Mouse (Mus musculus) MEL (cell line): ENCODE data around the gene Ifi35. TPM values are rescaled to one million over a fixed set of nuclear protein-coding genes. Genes with fewer than 3 reads are reported as not detected.
A peak's percentile ranks its signal among the peaks of the same experiment; 100 is the strongest.

Experiments
- DNase-seq: peaks from one replicate; pipeline ENCODE4 v3.0.0; 2011; ENCODE audit warnings: low read depth, low spot score
- H3K27ac ChIP-seq: 2 replicates; pipeline ENCODE4 v1.5.1; 2012; ENCODE audit warnings: low read depth, mild to moderate bottlenecking, control low read depth, low read length, moderate library complexity; ENCODE audit not compliant: control insufficient read depth
- H3K27me3 ChIP-seq, 2 experiments: fragments of 150-350 bp in 1 of 2; sonication (generic) in 1 of 2; 2 replicates each; pipeline ENCODE4 v1.6.1; 2012; ENCODE audit warnings: low read length in 2 of 2, mild to moderate bottlenecking in 2 of 2, improper control_type of control experiment in 1 of 2, moderate library complexity in 1 of 2; ENCODE audit not compliant: insufficient read depth in 2 of 2, control insufficient read depth in 1 of 2
- H3K36me3 ChIP-seq, 2 experiments: 2 replicates each; pipeline ENCODE4 v1.6.1; 2012 to 2014; ENCODE audit warnings: low read length in 2 of 2, improper control_type of control experiment in 1 of 2, inconsistent platforms in 1 of 2, mild to moderate bottlenecking in 1 of 2; ENCODE audit not compliant: insufficient read depth in 2 of 2, control insufficient read depth in 1 of 2
- H3K4me1 ChIP-seq, 2 experiments: fragments of 150-350 bp in 1 of 2; sonication (generic) in 1 of 2; 2 replicates each; pipeline ENCODE4 v1.6.1; 2012; ENCODE audit warnings: low read length in 2 of 2, improper control_type of control experiment in 1 of 2, mild to moderate bottlenecking in 1 of 2; ENCODE audit not compliant: insufficient read depth in 2 of 2, control insufficient read depth in 1 of 2
- H3K4me3 ChIP-seq, 2 experiments: fragments of 150-350 bp in 1 of 2; sonication (generic) in 1 of 2; 2 replicates each; pipeline ENCODE4 v1.5.1; 2012; ENCODE audit warnings: low read depth in 2 of 2, low read length in 2 of 2, mild to moderate bottlenecking in 2 of 2, moderate library complexity in 2 of 2, control low read depth in 1 of 2, improper control_type of control experiment in 1 of 2; ENCODE audit not compliant: control insufficient read depth in 1 of 2, insufficient read depth in 1 of 2
- H3K79me2 ChIP-seq: 2 replicates; pipeline ENCODE4 v1.6.1; 2012; ENCODE audit warnings: mild to moderate bottlenecking, low read length, moderate library complexity; ENCODE audit not compliant: control insufficient read depth, poor library complexity, insufficient read depth
- H3K9ac ChIP-seq: 2 replicates; pipeline ENCODE4 v1.6.1; 2012; ENCODE audit warnings: low read depth, mild to moderate bottlenecking, control low read depth, low read length, moderate library complexity; ENCODE audit not compliant: control insufficient read depth, poor library complexity, severe bottlenecking
- H3K9me3 ChIP-seq: fragments of 150-350 bp; sonication (generic); replicated peaks from 2 replicates; pipeline ENCODE4 v1.6.1; 2012; ENCODE audit warnings: mild to moderate bottlenecking, low read length, improper control_type of control experiment, moderate library complexity; ENCODE audit not compliant: insufficient read depth
- BHLHE40 ChIP-seq: IDR thresholded peaks from 2 replicates; pipeline ENCODE4 v1.6.1; 2012; ENCODE audit warnings: low read depth, mild to moderate bottlenecking, inconsistent platforms, low read length, improper control_type of control experiment, borderline replicate concordance
- ETS1 ChIP-seq: IDR thresholded peaks from 2 replicates; pipeline ENCODE4 v1.6.1; 2012; ENCODE audit warnings: low read depth, mild to moderate bottlenecking, inconsistent platforms, low read length, improper control_type of control experiment, moderate library complexity
- GABPA ChIP-seq: IDR thresholded peaks from 2 replicates; pipeline ENCODE4 v1.6.1; 2012; ENCODE audit warnings: low read depth, mild to moderate bottlenecking, inconsistent platforms, low read length, improper control_type of control experiment, moderate library complexity
- GATA1 ChIP-seq: IDR thresholded peaks from 2 replicates; pipeline ENCODE4 v1.6.1; 2011; ENCODE audit warnings: low read depth, low read length, improper control_type of control experiment
- HCFC1 ChIP-seq: IDR thresholded peaks from 2 replicates; pipeline ENCODE4 v1.6.1; 2012; ENCODE audit warnings: low read depth, mild to moderate bottlenecking, inconsistent platforms, low read length, improper control_type of control experiment, moderate library complexity
- JUND ChIP-seq: IDR thresholded peaks from 2 replicates; pipeline ENCODE4 v1.6.1; 2011; ENCODE audit warnings: low read depth, mild to moderate bottlenecking, improper control_type of control experiment, low read length
- KAT2A ChIP-seq: conservative IDR thresholded peaks from 2 replicates; pipeline ENCODE4 v1.6.1; 2012; ENCODE audit warnings: low read depth, low read length, improper control_type of control experiment, inconsistent platforms
- MAX ChIP-seq: IDR thresholded peaks from 2 replicates; pipeline ENCODE4 v1.6.1; 2011; ENCODE audit warnings: low read length, improper control_type of control experiment
- MAZ ChIP-seq: IDR thresholded peaks from 2 replicates; pipeline ENCODE4 v1.6.1; 2012; ENCODE audit warnings: low read depth, mild to moderate bottlenecking, inconsistent platforms, low read length, improper control_type of control experiment
- MEF2A ChIP-seq: IDR thresholded peaks from 2 replicates; pipeline ENCODE4 v1.6.1; 2014; ENCODE audit warnings: low read depth, mild to moderate bottlenecking, inconsistent platforms, low read length, improper control_type of control experiment; ENCODE audit not compliant: poor library complexity, insufficient replicate concordance, severe bottlenecking; ENCODE audit errors: extremely low read depth
- MYC ChIP-seq: IDR thresholded peaks from 2 replicates; pipeline ENCODE4 v1.6.1; 2011; ENCODE audit warnings: low read depth, mild to moderate bottlenecking, low read length, improper control_type of control experiment, moderate library complexity
- NELFE ChIP-seq: IDR thresholded peaks from 2 replicates; pipeline ENCODE4 v1.6.1; 2011; ENCODE audit warnings: low read depth, low read length, improper control_type of control experiment
- NRF1 ChIP-seq: IDR thresholded peaks from 2 replicates; pipeline ENCODE4 v1.6.1; 2014; ENCODE audit warnings: low read depth, mild to moderate bottlenecking, inconsistent platforms, low read length, improper control_type of control experiment, moderate library complexity; ENCODE audit not compliant: poor library complexity, insufficient read depth, severe bottlenecking
- POLR2A ChIP-seq, 2 experiments: IDR thresholded peaks; 2 replicates each; pipeline ENCODE4 v1.6.1; 2011 to 2012; ENCODE audit warnings: low read length in 2 of 2, mild to moderate bottlenecking in 2 of 2, control low read depth in 1 of 2, improper control_type of control experiment in 1 of 2, low read depth in 1 of 2, moderate library complexity in 1 of 2; ENCODE audit not compliant: control insufficient read depth in 1 of 2, insufficient read depth in 1 of 2, poor library complexity in 1 of 2
- SIN3A ChIP-seq: IDR thresholded peaks from 2 replicates; pipeline ENCODE4 v1.6.1; 2012; ENCODE audit warnings: low read length, improper control_type of control experiment, inconsistent platforms
- SMC3 ChIP-seq: IDR thresholded peaks from 2 replicates; pipeline ENCODE4 v1.6.1; 2011; ENCODE audit warnings: low read depth, low read length, improper control_type of control experiment
- TAL1 ChIP-seq: IDR thresholded peaks from 2 replicates; pipeline ENCODE4 v1.6.1; 2012; ENCODE audit warnings: mild to moderate bottlenecking, inconsistent platforms, low read length, moderate library complexity, mixed read lengths
- TBP ChIP-seq: IDR thresholded peaks from 2 replicates; pipeline ENCODE4 v1.8.0; 2011; ENCODE audit warnings: low read depth, low read length, improper control_type of control experiment
- TCF12 ChIP-seq: IDR thresholded peaks from 2 replicates; pipeline ENCODE4 v1.6.1; 2014; ENCODE audit warnings: low read depth, mild to moderate bottlenecking, inconsistent platforms, low read length, improper control_type of control experiment, moderate library complexity
- UBTF ChIP-seq: IDR thresholded peaks from 2 replicates; pipeline ENCODE4 v1.6.1; 2012; ENCODE audit warnings: low read depth, mild to moderate bottlenecking, inconsistent platforms, low read length, improper control_type of control experiment, moderate library complexity, borderline replicate concordance; ENCODE audit not compliant: insufficient read depth
- USF2 ChIP-seq, 2 experiments: IDR thresholded peaks; 2 replicates each; pipeline ENCODE4 v1.6.1; 2011 to 2012; ENCODE audit warnings: improper control_type of control experiment in 2 of 2, low read length in 2 of 2, borderline replicate concordance in 1 of 2, inconsistent platforms in 1 of 2, low read depth in 1 of 2, mild to moderate bottlenecking in 1 of 2; ENCODE audit not compliant: insufficient read depth in 1 of 2
- ZMIZ1 ChIP-seq: IDR thresholded peaks from 2 replicates; pipeline ENCODE4 v1.6.1; 2012; ENCODE audit warnings: low read depth, mild to moderate bottlenecking, inconsistent platforms, low read length, improper control_type of control experiment, moderate library complexity
- ZNF384 ChIP-seq: IDR thresholded peaks from 2 replicates; pipeline ENCODE4 v1.6.1; 2012; ENCODE audit warnings: low read depth, mild to moderate bottlenecking, inconsistent platforms, low read length, improper control_type of control experiment
- polyA plus RNA-seq, 2 experiments: library from polyadenylated mRNA; stranded (reverse) in 1 of 2; unstranded in 1 of 2; fragments of >175 nt in 1 of 2; fragments of >200 nt in 1 of 2; gene quantifications; 2 replicates each; pipeline versions ENCODE4 v1.2.1 to v1.2.4; 2012; ENCODE audit warnings: low replicate concordance in 2 of 2, low read depth in 1 of 2; ENCODE audit not compliant: insufficient read length in 2 of 2, insufficient read depth in 1 of 2, missing spikeins in 1 of 2
- total RNA-seq: library from RNA; depleted of rRNA; stranded (reverse); fragments of 300-350 nt; gene quantifications from 2 replicates; pipeline ENCODE4 v1.2.3, GENCODE M21; 2012

Ifi35 gene
- total and polyA plus RNA-seq, 3 experiments = 35.5 to 146 (median 64.4) TPM

- TF ChIP-seq ZMIZ1 (no peak), MAZ (no peak), ZNF384 (no peak), SMC3 (no peak), TAL1 (0 out of 2 replicates have a peak, but pooled peaks have one; percentile 15), GABPA (no peak), POLR2A (IDR thresholded peaks at IDR 0.05; ENCODE audit: control insufficient read depth in 1 of 2, insufficient read depth in 1 of 2, low read depth in 1 of 2, low read length in 2 of 2, poor library complexity in 1 of 2) (no peak), TBP (no peak), ETS1 (peak; percentile 61), NRF1 (no peak; the same call in 1 of the 2 replicates), NELFE (no peak), USF2 (IDR thresholded peaks at IDR 0.05; ENCODE audit: borderline replicate concordance in 1 of 2, insufficient read depth in 1 of 2, low read depth in 1 of 2, low read length in 2 of 2) (no peak), JUND (no peak), UBTF (no peak)
Observed at GRCm38 (mm10) chr11:101452093-101452774, 4.0 kb downstream of the Ifi35 start (continued).

- Histone ChIP-seq H3K4me1 (peaks cover 15 to 25% of the 10 kb centered on the region in 2 experiments), H3K79me2 (no peaks in the 10 kb centered on the region; the same call in 1 of the 2 replicates), H3K27ac (no peak overlapping the region), H3K9me3 (no peaks in the 10 kb centered on the region), H3K27me3 (no peaks in the 10 kb centered on the region), H3K4me3 (no peak overlapping the region), H3K36me3 (peaks cover 2 to 24% of the 10 kb centered on the region in 2 experiments; a peak in 3 of 4 replicates), H3K9ac (no peak overlapping the region)
- TF ChIP-seq BHLHE40 (no peak), TCF12 (no peak), HCFC1 (no peak), MAX (no peak), KAT2A (no peak), JUND (no peak), GATA1 (no peak), MYC (no peak), MEF2A (no peak), SIN3A (no peak), POLR2A (IDR thresholded peaks at IDR 0.05; ENCODE audit: control insufficient read depth in 1 of 2, insufficient read depth in 1 of 2, low read depth in 1 of 2, low read length in 2 of 2, poor library complexity in 1 of 2) (no peak)
- DNase-seq = no peak
Observed at GRCm38 (mm10) chr11:101454702-101455101, 6.5 kb downstream of the Ifi35 start.
